Mouse (Mus musculus) intestine, postnatal 0 days (tissue): ENCODE measurements around the gene Cep170b. TPM values are rescaled to one million over a fixed set of nuclear protein-coding genes. Genes with fewer than 3 reads are reported as not detected.
A peak's percentile ranks its signal among the peaks of the same experiment; 100 is the strongest.

Experiments
- ATAC-seq: fragments of 200-750 bp; cut with Nextera tagmentation; 2 replicates; pipeline ENCODE4 v1.8.0; 2017; ENCODE audit warnings: mild to moderate bottlenecking, moderate TSS enrichment, moderate library complexity
- H3K27ac ChIP-seq: fragments of 300-500 bp; sonication (generic); 2 replicates; pipeline ENCODE4 v1.5.1; 2014; ENCODE audit warnings: mild to moderate bottlenecking, low read depth, low read length, moderate library complexity
- H3K27me3 ChIP-seq: fragments of 300-500 bp; sonication (generic); replicated peaks from 2 replicates; pipeline ENCODE4 v1.6.1; 2014; ENCODE audit warnings: low read length, mixed read lengths; ENCODE audit not compliant: control insufficient read depth, insufficient read depth
- H3K36me3 ChIP-seq: fragments of 300-500 bp; sonication (generic); 2 replicates; pipeline ENCODE4 v1.6.1; 2014; ENCODE audit warnings: mild to moderate bottlenecking, moderate library complexity; ENCODE audit not compliant: control insufficient read depth, insufficient read depth
- H3K4me1 ChIP-seq: fragments of 300-500 bp; sonication (generic); replicated peaks from 2 replicates; pipeline ENCODE4 v1.6.1; 2014; ENCODE audit warnings: antibody characterized with exemption, low read length, mixed read lengths; ENCODE audit not compliant: control insufficient read depth, insufficient read depth
- H3K4me2 ChIP-seq: fragments of 300-500 bp; sonication (generic); replicated peaks from 2 replicates; pipeline ENCODE4 v1.6.1; 2014; ENCODE audit warnings: low read depth, mild to moderate bottlenecking, moderate library complexity
- H3K4me3 ChIP-seq: fragments of 300-500 bp; sonication (generic); 2 replicates; pipeline ENCODE4 v1.5.1; 2014; ENCODE audit warnings: low read depth, low read length
- H3K9ac ChIP-seq: fragments of 300-500 bp; sonication (generic); 2 replicates; pipeline ENCODE4 v1.6.1; 2014; ENCODE audit warnings: mild to moderate bottlenecking, low read depth, low read length
- H3K9me3 ChIP-seq: fragments of 300-500 bp; sonication (generic); 2 replicates; pipeline ENCODE4 v1.6.1; 2016; ENCODE audit warnings: mixed run types; ENCODE audit not compliant: control insufficient read depth
- CTCF ChIP-seq: sonication (generic); IDR thresholded peaks from 2 replicates; pipeline ENCODE4 v1.5.1; 2016; ENCODE audit warnings: low read depth, mild to moderate bottlenecking, control low read depth, antibody characterized with exemption, moderate library complexity
- WGBS: fragments of 180-500 bp; shearing (Covaris S2); extraction: QIAGEN DNeasy Blood & Tissue Kit; methylation state at CpG from one replicate; pipeline ENCODE4 v1.1.7; 2014; 5-methylcytosine and 5-hydroxymethylcytosine counted together
- polyA plus RNA-seq: library from polyadenylated mRNA; unstranded; fragments of >200 nt; fragmentation: Nextera tagmentation; extraction: Ambion mirVana; gene quantifications from 2 replicates; pipeline ENCODE4 v1.2.1, GENCODE M21; 2015

The Cep170b gene
- polyA plus RNA-seq, 1 experiment from 2014 or later = 12.7 TPM

GRCm38 (mm10) chr12:112713984-112714383 lies 6.3 kb upstream of the Cep170b start:
- Histone ChIP-seq H3K27me3 (no peaks in the 10 kb centered on the region), H3K27ac (no peak overlapping the region), H3K4me3 (no peak overlapping the region), H3K9me3 (no peaks in the 10 kb centered on the region), H3K9ac (no peak overlapping the region), H3K4me2 (no peak overlapping the region), H3K36me3 (peaks cover 11% of the 10 kb centered on the region; the same call in 1 of the 2 replicates), H3K4me1 (no peaks in the 10 kb centered on the region)
- no peak for TF ChIP-seq CTCF
- WGBS = 64% methylated on average over 3 of the region's 3 CpGs
- ATAC-seq = no peak

- H3K4me3 ChIP-seq = no peak overlapping the region
- peaks cover 11% of the 10 kb centered on the region; the same call in 1 of the 2 replicates for H3K36me3 ChIP-seq
- H3K9me3 ChIP-seq = no peaks in the 10 kb centered on the region
- peak; percentile 80 for TF ChIP-seq CTCF
- WGBS = 36% methylated on average over 7 of the region's 7 CpGs
- H3K9ac ChIP-seq = no peak overlapping the region
- H3K27me3 ChIP-seq = no peaks in the 10 kb centered on the region
- no peaks in the 10 kb centered on the region for H3K4me1 ChIP-seq
- no peak overlapping the region for H3K27ac ChIP-seq
- no peak for ATAC-seq
- H3K4me2 ChIP-seq = no peak overlapping the region
Measured at GRCm38 (mm10) chr12:112717140-112717539, 3.1 kb upstream of the Cep170b start.

- no peak overlapping the region for H3K9ac ChIP-seq
- no peak overlapping the region for H3K27ac ChIP-seq
- no peak overlapping the region for H3K4me2 ChIP-seq
- WGBS = 70% methylated on average over 5 of the region's 5 CpGs
- no peaks in the 10 kb centered on the region; the same call in 1 of the 2 replicates for H3K4me1 ChIP-seq
- no peaks in the 10 kb centered on the region for H3K9me3 ChIP-seq
- H3K36me3 ChIP-seq = peaks cover 11% of the 10 kb centered on the region; the same call in 1 of the 2 replicates
- no peak for ATAC-seq
- TF ChIP-seq CTCF = no peak
- no peak overlapping the region for H3K4me3 ChIP-seq
- no peaks in the 10 kb centered on the region for H3K27me3 ChIP-seq
Measured at GRCm38 (mm10) chr12:112718995-112719394, 1.3 kb upstream of the Cep170b start.

GRCm38 (mm10) chr12:112720890-112721423 lies 702 bp downstream of the Cep170b start:
- Histone ChIP-seq H3K36me3 (peaks cover 21% of the 10 kb centered on the region; the same call in 1 of the 2 replicates), H3K27ac (peak overlapping the region; percentile 98), H3K4me1 (no peaks in the 10 kb centered on the region; the same call in 1 of the 2 replicates), H3K4me3 (peak overlapping the region; percentile 84), H3K9ac (peak overlapping the region; percentile 87), H3K9me3 (no peaks in the 10 kb centered on the region), H3K4me2 (peak overlapping the region; percentile 99), H3K27me3 (no peaks in the 10 kb centered on the region)
- WGBS = 29% methylated on average over 12 of the region's 12 CpGs
- ATAC-seq = no peak
- no peak for TF ChIP-seq CTCF

- no peaks in the 10 kb centered on the region for H3K9me3 ChIP-seq
- peak; percentile 50 for TF ChIP-seq CTCF
- peak overlapping the region; percentile 87 for H3K9ac ChIP-seq
- peak; percentile 79 for ATAC-seq
- no peaks in the 10 kb centered on the region; the same call in 1 of the 2 replicates for H3K4me1 ChIP-seq
- peak overlapping the region; percentile 99 for H3K4me2 ChIP-seq
- no peaks in the 10 kb centered on the region for H3K27me3 ChIP-seq
- H3K4me3 ChIP-seq = peak overlapping the region; percentile 84
- H3K27ac ChIP-seq = peak overlapping the region; percentile 98
- peaks cover 21% of the 10 kb centered on the region; the same call in 1 of the 2 replicates for H3K36me3 ChIP-seq
- 4% methylated on average over 62 of the region's 69 CpGs for WGBS
Measured at GRCm38 (mm10) chr12:112721424-112722239, 1.4 kb downstream of the Cep170b start.

- no peak for TF ChIP-seq CTCF
- Histone ChIP-seq H3K4me3 (peak overlapping the region; percentile 84), H3K4me1 (no peaks in the 10 kb centered on the region; the same call in 1 of the 2 replicates), H3K9me3 (no peaks in the 10 kb centered on the region), H3K4me2 (peak overlapping the region; percentile 99), H3K27me3 (no peaks in the 10 kb centered on the region), H3K9ac (peak overlapping the region; percentile 87), H3K27ac (peak overlapping the region; percentile 98), H3K36me3 (peaks cover 22% of the 10 kb centered on the region; the same call in 1 of the 2 replicates)
- peak; percentile 54 for ATAC-seq
- WGBS = under 1% methylated on average over 67 of the region's 75 CpGs
Measured at GRCm38 (mm10) chr12:112722240-112723027, 2.2 kb downstream of the Cep170b start.
